Mouse (Mus musculus): ENCODE measurements around the gene Mrpl4. TPM values are rescaled to one million over a fixed set of nuclear protein-coding genes. Genes with fewer than 3 reads are reported as not detected.

Mrpl4 gene
- polyA plus RNA-seq (2015; fragmentation: Nextera tagmentation; extraction: Ambion mirVana), result 122 and 126 TPM in 2 replicates

GRCm38 (mm10) chr9:21002627-21003551 is at the start of gene Mrpl4:
Gene Mrpl4, plus strand, starts transcription at chr9:21002738.
- under 1% methylated on average over 72 of the region's 72 CpGs for WGBS
- H3K4me3 ChIP-seq (replicated peaks), result peak within 1 kb of the TSS; percentile 71
- peaks cover 26% of the 10 kb centered on the region for H3K36me3 ChIP-seq
- peak within 1 kb of the TSS; percentile 64 for H3K9ac ChIP-seq
- no peaks in the 10 kb centered on the region for H3K9me3 ChIP-seq (replicated peaks)
- 0 out of 2 replicates have a peak, but pooled peaks cover 7% of the 10 kb centered on the region for H3K4me1 ChIP-seq
- peak; percentile 67 for ATAC-seq (ENCODE audit: insufficient number of reproducible peaks, low FRiP score, low TSS enrichment, low read depth)
- peak within 1 kb of the TSS; percentile 82 for H3K27ac ChIP-seq (replicated peaks)
- H3K4me2 ChIP-seq (replicated peaks), result peak within 1 kb of the TSS; percentile 84
- no peaks in the 10 kb centered on the region for H3K27me3 ChIP-seq

- WGBS, result 72% methylated on average over 3 of the region's 3 CpGs
- Histone ChIP-seq H3K4me2 (replicated peaks) (no peak overlapping the region), H3K27me3 (no peaks in the 10 kb centered on the region), H3K4me1 (no peaks in the 10 kb centered on the region; the same call in 1 of the 2 replicates), H3K9me3 (replicated peaks) (no peaks in the 10 kb centered on the region), H3K9ac (no peak overlapping the region), H3K36me3 (no peaks in the 10 kb centered on the region), H3K27ac (replicated peaks) (no peak overlapping the region), H3K4me3 (replicated peaks) (no peak overlapping the region)
- ATAC-seq (ENCODE audit: insufficient number of reproducible peaks, low FRiP score, low TSS enrichment, low read depth), result no peak
Observed at GRCm38 (mm10) chr9:20956989-20957388, 45.5 kb upstream of the Mrpl4 start.

GRCm38 (mm10) chr9:20959430-20959938 is 43.1 kb upstream of the Mrpl4 start, which contains the start of gene Dnmt1:
Gene Dnmt1, minus strand, starts transcription at chr9:20959888.
- H3K27me3 ChIP-seq, result no peaks in the 10 kb centered on the region
- no peak within 1 kb of the TSS for H3K4me2 ChIP-seq (replicated peaks)
- no peak within 1 kb of the TSS for H3K4me3 ChIP-seq (replicated peaks)
- H3K9me3 ChIP-seq (replicated peaks), result no peaks in the 10 kb centered on the region
- 88% methylated on average over 2 of the region's 2 CpGs for WGBS
- ATAC-seq (ENCODE audit: insufficient number of reproducible peaks, low FRiP score, low TSS enrichment, low read depth), result no peak
- H3K27ac ChIP-seq (replicated peaks), result no peak within 1 kb of the TSS
- H3K36me3 ChIP-seq, result peaks cover 10% of the 10 kb centered on the region; the same call in 1 of the 2 replicates
- H3K4me1 ChIP-seq, result no peaks in the 10 kb centered on the region
- H3K9ac ChIP-seq, result no peak within 1 kb of the TSS

- H3K4me2 ChIP-seq (replicated peaks), result no peak overlapping the region
- no peak for ATAC-seq (ENCODE audit: insufficient number of reproducible peaks, low FRiP score, low TSS enrichment, low read depth)
- peaks cover 29% of the 10 kb centered on the region for H3K36me3 ChIP-seq
- H3K27ac ChIP-seq (replicated peaks), result no peak overlapping the region
- no peak overlapping the region for H3K4me3 ChIP-seq (replicated peaks)
- WGBS, result 65% methylated on average over 9 of the region's 9 CpGs
- H3K9me3 ChIP-seq (replicated peaks), result no peaks in the 10 kb centered on the region
- H3K9ac ChIP-seq, result no peak overlapping the region
- 0 out of 2 replicates have a peak, but pooled peaks cover 3% of the 10 kb centered on the region for H3K4me1 ChIP-seq
- H3K27me3 ChIP-seq, result no peaks in the 10 kb centered on the region
Observed at GRCm38 (mm10) chr9:20961557-20961956, 41.0 kb upstream of the Mrpl4 start.

GRCm38 (mm10) chr9:20965606-20966005 is 36.9 kb upstream of the Mrpl4 start:
- Histone ChIP-seq H3K4me1 (peaks cover 15% of the 10 kb centered on the region; the same call in 1 of the 2 replicates), H3K27me3 (no peaks in the 10 kb centered on the region), H3K4me2 (replicated peaks) (no peak overlapping the region), H3K36me3 (peaks cover 61% of the 10 kb centered on the region), H3K27ac (replicated peaks) (no peak overlapping the region), H3K4me3 (replicated peaks) (no peak overlapping the region), H3K9me3 (replicated peaks) (no peaks in the 10 kb centered on the region), H3K9ac (no peak overlapping the region)
- ATAC-seq (ENCODE audit: insufficient number of reproducible peaks, low FRiP score, low TSS enrichment, low read depth), result no peak
- WGBS, result 86% methylated on average over 4 of the region's 4 CpGs

- Histone ChIP-seq H3K27ac (replicated peaks) (no peak overlapping the region), H3K4me2 (replicated peaks) (no peak overlapping the region), H3K4me3 (replicated peaks) (no peak overlapping the region), H3K4me1 (peaks cover 19% of the 10 kb centered on the region), H3K9me3 (replicated peaks) (no peaks in the 10 kb centered on the region), H3K9ac (no peak overlapping the region), H3K36me3 (peaks cover 61% of the 10 kb centered on the region), H3K27me3 (no peaks in the 10 kb centered on the region)
- no peak for ATAC-seq (ENCODE audit: insufficient number of reproducible peaks, low FRiP score, low TSS enrichment, low read depth)
- WGBS, result 77% methylated on average over 3 of the region's 3 CpGs
Observed at GRCm38 (mm10) chr9:20966008-20966407, 36.5 kb upstream of the Mrpl4 start.

DNA sequence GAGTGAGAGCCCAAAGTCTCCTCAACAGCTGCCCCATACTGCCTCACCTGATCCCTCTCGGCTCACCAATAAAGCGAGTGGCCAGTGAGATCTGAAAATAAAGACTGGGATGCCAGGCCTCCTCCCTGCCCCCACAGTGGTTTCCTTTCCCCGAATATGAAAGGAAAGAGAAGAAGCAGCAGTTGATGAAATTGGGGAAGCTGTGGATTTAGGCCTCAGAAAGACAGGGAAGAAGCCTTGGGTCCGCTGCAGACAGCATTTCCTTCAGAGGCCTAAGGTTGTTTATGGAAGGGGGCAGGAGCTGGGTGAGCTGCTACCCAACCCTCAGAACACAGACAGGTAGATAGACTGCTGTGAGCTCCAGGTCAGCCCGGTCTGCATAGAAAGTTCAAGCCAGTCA is 35.8 kb upstream of the Mrpl4 start:
- Histone ChIP-seq H3K4me2 (replicated peaks) (no peak overlapping the region), H3K4me3 (replicated peaks) (no peak overlapping the region), H3K27ac (replicated peaks) (no peak overlapping the region), H3K4me1 (peaks cover 26% of the 10 kb centered on the region), H3K9ac (no peak overlapping the region), H3K27me3 (no peaks in the 10 kb centered on the region), H3K36me3 (peaks cover 61% of the 10 kb centered on the region), H3K9me3 (replicated peaks) (no peaks in the 10 kb centered on the region)
- WGBS, result 86% methylated on average over 5 of the region's 5 CpGs
- no peak for ATAC-seq (ENCODE audit: insufficient number of reproducible peaks, low FRiP score, low TSS enrichment, low read depth)

DNA sequence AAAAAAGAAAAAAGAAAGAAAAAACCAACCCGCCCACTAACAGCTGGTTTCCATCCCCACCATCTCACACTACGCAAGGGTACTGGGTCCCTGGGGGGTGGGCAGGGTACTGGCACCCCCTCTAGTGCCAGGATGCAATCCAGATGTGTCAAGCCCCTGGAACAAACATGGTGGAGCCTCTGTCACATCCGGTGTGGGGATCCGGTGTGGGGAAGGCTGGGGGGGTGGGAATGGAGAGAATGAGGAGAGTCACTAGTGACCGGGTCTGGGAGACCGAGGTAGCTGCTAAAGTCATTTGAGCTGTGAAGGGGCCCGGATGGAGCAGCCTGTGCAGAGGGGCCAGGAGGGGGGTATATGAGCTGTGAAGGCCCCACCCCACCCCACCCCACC is 30.8 kb upstream of the Mrpl4 start:
- H3K27me3 ChIP-seq, result no peaks in the 10 kb centered on the region
- H3K27ac ChIP-seq (replicated peaks), result peak overlapping the region; percentile 99
- H3K9me3 ChIP-seq (replicated peaks), result no peaks in the 10 kb centered on the region
- ATAC-seq (ENCODE audit: insufficient number of reproducible peaks, low FRiP score, low TSS enrichment, low read depth), result peak; percentile 67
- peaks cover 61% of the 10 kb centered on the region for H3K4me1 ChIP-seq
- H3K36me3 ChIP-seq, result peaks cover 31% of the 10 kb centered on the region
- WGBS, result 15% methylated on average over 7 of the region's 7 CpGs
- peak overlapping the region; percentile 85 for H3K4me2 ChIP-seq (replicated peaks)
- H3K9ac ChIP-seq, result no peak overlapping the region
- H3K4me3 ChIP-seq (replicated peaks), result peak overlapping the region; percentile 97

GRCm38 (mm10) chr9:20972141-20972992 is 30.2 kb upstream of the Mrpl4 start:
- WGBS, result 3% methylated on average over 28 of the region's 28 CpGs
- peak overlapping the region; percentile 85 for H3K4me2 ChIP-seq (replicated peaks)
- ATAC-seq (ENCODE audit: insufficient number of reproducible peaks, low FRiP score, low TSS enrichment, low read depth), result peak; percentile 77
- H3K36me3 ChIP-seq, result peaks cover 24% of the 10 kb centered on the region
- peak overlapping the region; percentile 97 for H3K4me3 ChIP-seq (replicated peaks)
- no peaks in the 10 kb centered on the region for H3K9me3 ChIP-seq (replicated peaks)
- H3K27me3 ChIP-seq, result no peaks in the 10 kb centered on the region
- peaks cover 65% of the 10 kb centered on the region for H3K4me1 ChIP-seq
- H3K27ac ChIP-seq (replicated peaks), result peak overlapping the region; percentile 99
- peak overlapping the region; percentile 44; the same call in 1 of the 2 replicates for H3K9ac ChIP-seq

DNA sequence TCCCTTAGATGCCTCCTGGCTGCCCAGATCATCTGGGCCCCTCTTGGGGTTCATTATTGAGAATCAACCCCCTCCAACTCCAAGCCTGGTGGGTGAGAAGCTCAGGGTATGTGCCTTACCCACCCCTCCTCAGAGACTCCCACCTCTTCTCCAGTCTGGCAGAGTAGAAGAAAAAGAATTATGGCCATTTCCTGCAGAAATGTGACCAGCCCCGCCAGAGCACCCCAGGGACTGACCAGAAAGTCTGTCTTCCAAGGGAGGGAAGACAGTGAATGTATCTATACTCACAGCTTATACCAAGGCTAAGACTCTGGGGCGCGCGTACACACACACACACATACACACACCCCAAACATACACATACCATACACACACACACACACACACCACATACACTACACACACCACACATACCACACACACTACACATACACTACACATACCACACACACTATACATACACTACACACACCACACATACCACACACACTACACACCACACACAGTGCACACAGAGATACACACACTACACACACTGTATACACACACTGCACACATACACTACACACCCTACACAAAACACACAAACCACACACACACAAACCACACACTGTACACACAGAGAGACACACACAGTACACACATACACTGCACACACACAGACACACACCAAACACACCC is 29.4 kb upstream of the Mrpl4 start:
- H3K4me2 ChIP-seq (replicated peaks), result peak overlapping the region; percentile 85
- H3K9ac ChIP-seq, result 0 out of 2 replicates have a peak overlapping the region, but pooled peaks have one; percentile 44
- peaks cover 68% of the 10 kb centered on the region for H3K4me1 ChIP-seq
- 55% methylated on average over 4 of the region's 4 CpGs for WGBS
- ATAC-seq (ENCODE audit: insufficient number of reproducible peaks, low FRiP score, low TSS enrichment, low read depth), result no peak
- H3K36me3 ChIP-seq, result peaks cover 17% of the 10 kb centered on the region
- H3K27ac ChIP-seq (replicated peaks), result peak overlapping the region; percentile 99
- no peaks in the 10 kb centered on the region for H3K27me3 ChIP-seq
- no peaks in the 10 kb centered on the region for H3K9me3 ChIP-seq (replicated peaks)
- H3K4me3 ChIP-seq (replicated peaks), result peak overlapping the region; percentile 97

Measured in embryonic facial prominence, embryonic 15.5 days (tissue).